Mouse (Mus musculus): ENCODE data around the gene Rnf126. TPM values are rescaled to one million over a fixed set of nuclear protein-coding genes. Genes with fewer than 3 reads are reported as not detected.

Gene Rnf126
- total RNA-seq, 2 experiments from 2014 or later = 90.9 to 96.0 TPM

- intact Hi-C loops (cut with DNase I) = no loop called here
- no peak for DNase-seq (ENCODE audit: low spot score in 2 of 2)
These were observed 22.9 kb downstream of the Rnf126 start for GRCm38 (mm10) chr10:79743650-79744365.

GRCm38 (mm10) chr10:79743161-79743560 is 23.6 kb downstream of the Rnf126 start:
- DNase-seq (ENCODE audit: low spot score in 2 of 2) = no peak
- intact Hi-C loops (cut with DNase I) = no loop called here

GRCm38 (mm10) chr10:79740863-79741262 is 25.9 kb downstream of the Rnf126 start:
- no peak for DNase-seq (ENCODE audit: low spot score in 2 of 2)
- intact Hi-C loops (cut with DNase I) = no loop called here

GRCm38 (mm10) chr10:79739234-79739633 is 27.5 kb downstream of the Rnf126 start:
- intact Hi-C loops (cut with DNase I) = no loop called here
- DNase-seq (ENCODE audit: low spot score in 2 of 2) = no peak

GRCm38 (mm10) chr10:79738259-79738658 is 28.5 kb downstream of the Rnf126 start:
- no peak for DNase-seq (ENCODE audit: low spot score in 2 of 2)
- intact Hi-C loops (cut with DNase I) = no loop called here

GRCm38 (mm10) chr10:79736706-79737105 is 30.0 kb downstream of the Rnf126 start:
- intact Hi-C loops (cut with DNase I) = no loop called here
- DNase-seq (ENCODE audit: low spot score in 2 of 2) = no peak

GRCm38 (mm10) chr10:79735361-79735760 is 31.4 kb downstream of the Rnf126 start:
- intact Hi-C loops (cut with DNase I) = no loop called here

GRCm38 (mm10) chr10:79733847-79734246 is 32.9 kb downstream of the Rnf126 start:
- intact Hi-C loops (cut with DNase I) = no loop called here
- DNase-seq (ENCODE audit: low spot score in 2 of 2) = no peak

More at GRCm38 (mm10) chr10:79735361-79735760, 31.4 kb downstream of the Rnf126 start:
- DNase-seq (ENCODE audit: low spot score in 2 of 2) = no peak

- no peak for DNase-seq (ENCODE audit: low spot score in 2 of 2)
- intact Hi-C loops (cut with DNase I) = no loop called here
These were observed 34.3 kb downstream of the Rnf126 start for GRCm38 (mm10) chr10:79732500-79732899.

GRCm38 (mm10) chr10:79729357-79729965 is 37.3 kb downstream of the Rnf126 start:
- peak in 1 of 2 experiments; percentile 61 for DNase-seq (ENCODE audit: low spot score in 2 of 2)
- intact Hi-C loops (cut with DNase I) = no loop called here

- peak in 1 of 2 experiments; percentile 82 for DNase-seq (ENCODE audit: low spot score in 2 of 2)
- intact Hi-C loops (cut with DNase I) = no loop called here
These were observed 38.2 kb downstream of the Rnf126 start for GRCm38 (mm10) chr10:79728323-79729249.

GRCm38 (mm10) chr10:79726090-79726489 is 40.7 kb downstream of the Rnf126 start:
- no peak for DNase-seq (ENCODE audit: low spot score in 2 of 2)
- intact Hi-C loops (cut with DNase I) = loop anchor here (1.0 kb wide), 1 partner anchor 31 kb away; no protein-coding TSS in a partner anchor

- no peak for DNase-seq (ENCODE audit: low spot score in 2 of 2)
- intact Hi-C loops (cut with DNase I) = loop anchor here (5.0 kb wide), 1 partner anchor 99 kb away; the partner anchor contains the start of gene Misp
These were observed 43.1 kb downstream of the Rnf126 start for GRCm38 (mm10) chr10:79723692-79724091.

- no peak for DNase-seq (ENCODE audit: low spot score in 2 of 2)
- intact Hi-C loops (cut with DNase I) = loop anchor here (5.0 kb wide), 1 partner anchor 99 kb away; the partner anchor contains the start of gene Misp
These were observed 43.7 kb downstream of the Rnf126 start for GRCm38 (mm10) chr10:79723047-79723446.

GRCm38 (mm10) chr10:79721089-79721488 is 45.7 kb downstream of the Rnf126 start:
- DNase-seq (ENCODE audit: low spot score in 2 of 2) = no peak
- intact Hi-C loops (cut with DNase I) = loop anchor here (5.0 kb wide), 1 partner anchor 101 kb away; the partner anchor contains the start of gene Misp

- intact Hi-C loops (cut with DNase I) = no loop called here
- no peak for DNase-seq (ENCODE audit: low spot score in 2 of 2)
These were observed 49.0 kb downstream of the Rnf126 start for GRCm38 (mm10) chr10:79717640-79718357.

GRCm38 (mm10) chr10:79716988-79717355 is 49.8 kb downstream of the Rnf126 start:
- intact Hi-C loops (cut with DNase I) = no loop called here
- peak; percentile 61 to 66 for DNase-seq (ENCODE audit: low spot score in 2 of 2)

GRCm38 (mm10) chr10:79716254-79716987 is 50.3 kb downstream of the Rnf126 start, which contains the start of gene Hcn2:
Gene Hcn2 (plus strand): TSS chr10:79716634.
- no peak for DNase-seq (ENCODE audit: low spot score in 2 of 2)

GRCm38 (mm10) chr10:79714996-79715395 is 51.8 kb downstream of the Rnf126 start:
- intact Hi-C loops (cut with DNase I) = no loop called here
- no peak for DNase-seq (ENCODE audit: low spot score in 2 of 2)

More at GRCm38 (mm10) chr10:79716254-79716987, 50.3 kb downstream of the Rnf126 start, which contains the start of gene Hcn2:
- intact Hi-C loops (cut with DNase I) = no loop called here
